Mouse (Mus musculus) adrenal gland, postnatal 10 days (tissue): ENCODE measurements at regions not wholly inside any gene's neighbourhood (a gene's known extent, or its start where the extent isn't known, plus 50 kb on each side); places are given as distances from the start of the nearest gene placed in this dataset.
"Not testable (repeated sequence)": the region's sequence is repeated elsewhere in the genome, so short reads cannot be mapped to it uniquely, and the experiment has no call there.

Experiments
- DNase-seq: peaks from one replicate; pipeline ENCODE4 v3.0.0; 2021; ENCODE audit warnings: mixed read lengths

- DNase-seq, result no peak
Measured at GRCm38 (mm10) chr14:114485781-114486180, 606.2 kb upstream of the Gpc5 start.

GRCm38 (mm10) chr14:114493371-114493770, 598.6 kb upstream of the Gpc5 start:
- DNase-seq, result not testable (repeated sequence)

GRCm38 (mm10) chr14:114504976-114505375, 587.0 kb upstream of the Gpc5 start:
- DNase-seq, result no peak

- peak; percentile 8 for DNase-seq
Measured at GRCm38 (mm10) chr14:114547910-114548680, 543.9 kb upstream of the Gpc5 start.

- no peak for DNase-seq
Measured at GRCm38 (mm10) chr14:114549101-114549500, 542.9 kb upstream of the Gpc5 start.

GRCm38 (mm10) chr14:114566411-114567030, 525.5 kb upstream of the Gpc5 start:
- peak; percentile 20 for DNase-seq

GRCm38 (mm10) chr14:114567673-114568309, 524.2 kb upstream of the Gpc5 start:
- DNase-seq, result peak; percentile 66

- DNase-seq, result no peak
Measured at GRCm38 (mm10) chr14:114587367-114588064, 504.5 kb upstream of the Gpc5 start.

GRCm38 (mm10) chr14:114609296-114609695, 482.7 kb upstream of the Gpc5 start:
- DNase-seq, result no peak

- DNase-seq, result no peak
Measured at GRCm38 (mm10) chr14:114612400-114612799, 479.6 kb upstream of the Gpc5 start.

- DNase-seq, result no peak
Measured at GRCm38 (mm10) chr14:114656636-114657035, 435.4 kb upstream of the Gpc5 start.

- DNase-seq, result no peak
Measured at GRCm38 (mm10) chr14:114662028-114662427, 430.0 kb upstream of the Gpc5 start.

GRCm38 (mm10) chr14:114685133-114685532, 406.9 kb upstream of the Gpc5 start:
- DNase-seq, result no peak

GRCm38 (mm10) chr14:114694930-114695329, 397.1 kb upstream of the Gpc5 start:
- DNase-seq, result no peak

GRCm38 (mm10) chr14:114697543-114697942, 394.5 kb upstream of the Gpc5 start:
- DNase-seq, result no peak

- no peak for DNase-seq
Measured at GRCm38 (mm10) chr14:114723080-114723479, 368.9 kb upstream of the Gpc5 start.

GRCm38 (mm10) chr14:114767323-114767722, 324.7 kb upstream of the Gpc5 start:
- DNase-seq, result no peak

GRCm38 (mm10) chr14:114776723-114777122, 315.3 kb upstream of the Gpc5 start:
- no peak for DNase-seq

GRCm38 (mm10) chr14:114781821-114782220, 310.2 kb upstream of the Gpc5 start:
- DNase-seq, result peak; percentile 16

GRCm38 (mm10) chr14:114790946-114791830, 300.8 kb upstream of the Gpc5 start:
- peak; percentile 83 for DNase-seq

GRCm38 (mm10) chr14:114791831-114792224, 300.2 kb upstream of the Gpc5 start:
- no peak for DNase-seq

GRCm38 (mm10) chr14:114804643-114805042, 287.4 kb upstream of the Gpc5 start:
- DNase-seq, result no peak
